Mouse (Mus musculus): ENCODE results near the gene Brap. TPM values are rescaled to one million over a fixed set of nuclear protein-coding genes. Genes with fewer than 3 reads are reported as not detected.
"Not testable (repeated sequence)": the region's sequence is repeated elsewhere in the genome, so short reads cannot be mapped to it uniquely, and the experiment has no call there.

Gene Brap
- total RNA-seq, 2 experiments from 2014 or later = 27.4 to 31.0 TPM

DNA sequence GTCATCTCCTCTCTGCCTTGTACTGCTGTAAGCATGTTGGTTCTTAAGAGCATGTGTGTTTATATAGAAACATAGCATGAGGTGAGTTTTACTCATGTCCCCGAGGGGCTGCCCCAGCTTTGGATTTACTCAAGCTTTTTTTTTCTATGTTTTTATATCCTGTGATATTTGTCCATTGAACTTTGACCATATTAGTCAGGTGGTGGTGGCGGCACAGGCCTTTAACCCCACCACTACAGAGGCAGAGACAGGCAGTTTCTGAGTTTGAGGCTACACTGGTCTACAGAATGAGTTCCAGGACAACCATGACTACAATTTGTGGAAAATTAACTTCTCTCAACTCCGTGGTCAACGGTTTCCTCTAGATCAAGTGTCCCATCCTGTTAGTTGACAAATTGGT, 6.7 kb downstream of the Brap start:
- no peak for DNase-seq (ENCODE audit: low spot score in 2 of 2)

DNA sequence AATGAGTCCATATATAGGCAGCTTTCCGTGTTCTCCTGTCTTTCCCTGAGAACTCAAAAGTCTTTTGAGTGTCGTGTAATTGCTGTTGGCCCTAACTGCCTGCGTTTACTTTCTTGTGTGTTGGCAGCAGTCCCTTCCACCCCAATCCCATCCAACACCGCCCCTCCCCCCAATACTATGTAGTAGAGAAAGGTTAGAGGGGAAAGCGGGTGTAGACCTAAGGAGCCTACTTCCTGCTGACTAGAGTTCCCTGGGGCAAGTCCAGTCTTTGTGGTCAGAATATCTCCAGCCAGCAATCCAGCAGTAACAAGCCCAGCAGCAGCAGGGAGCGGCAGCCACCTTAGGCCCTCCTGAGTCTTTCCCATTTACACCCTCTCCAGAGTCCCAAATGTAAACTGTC, 8.0 kb downstream of the Brap start:
- no peak for DNase-seq (ENCODE audit: low spot score in 2 of 2)

DNA sequence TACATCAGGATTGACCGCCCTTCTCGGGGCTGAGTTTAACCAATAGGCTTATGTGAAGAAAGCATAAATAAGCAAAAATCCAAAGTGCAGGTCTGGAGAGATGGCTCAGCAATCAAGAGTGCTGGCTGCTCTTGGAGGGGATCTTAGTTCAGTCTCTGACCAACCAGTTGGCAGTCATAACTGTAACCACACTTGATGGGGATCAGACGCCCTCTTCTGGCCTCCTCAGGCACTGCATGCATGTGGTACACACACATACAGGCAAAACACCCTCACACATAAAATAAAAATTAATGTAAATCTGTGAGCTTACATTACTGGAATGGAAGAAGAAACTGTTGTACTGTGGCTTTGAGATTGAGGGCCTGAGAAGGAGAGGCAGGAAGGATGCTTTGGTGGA, 10.0 kb downstream of the Brap start:
- DNase-seq (ENCODE audit: low spot score in 2 of 2) = no peak

DNA sequence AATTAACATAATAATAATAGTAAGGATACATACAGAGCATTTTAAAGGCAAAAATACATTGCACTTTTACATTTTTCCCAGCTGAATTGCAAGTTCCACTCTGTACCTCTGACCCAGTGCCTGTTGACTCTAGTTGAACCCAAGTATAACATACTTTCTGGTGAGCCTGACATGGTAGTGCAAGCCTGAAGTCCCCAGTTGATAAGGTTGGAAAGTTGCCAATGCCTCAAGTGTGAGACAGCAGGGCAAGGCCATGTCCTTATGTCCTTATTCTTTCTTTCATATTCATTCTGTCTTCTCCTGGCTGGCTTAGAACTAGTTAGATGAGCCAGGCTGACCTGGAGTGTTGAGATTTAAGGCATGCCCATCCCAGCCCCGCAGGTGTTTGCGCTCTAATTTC, 21.9 kb downstream of the Brap start:
- DNase-seq (ENCODE audit: low spot score in 2 of 2) = no peak

DNA sequence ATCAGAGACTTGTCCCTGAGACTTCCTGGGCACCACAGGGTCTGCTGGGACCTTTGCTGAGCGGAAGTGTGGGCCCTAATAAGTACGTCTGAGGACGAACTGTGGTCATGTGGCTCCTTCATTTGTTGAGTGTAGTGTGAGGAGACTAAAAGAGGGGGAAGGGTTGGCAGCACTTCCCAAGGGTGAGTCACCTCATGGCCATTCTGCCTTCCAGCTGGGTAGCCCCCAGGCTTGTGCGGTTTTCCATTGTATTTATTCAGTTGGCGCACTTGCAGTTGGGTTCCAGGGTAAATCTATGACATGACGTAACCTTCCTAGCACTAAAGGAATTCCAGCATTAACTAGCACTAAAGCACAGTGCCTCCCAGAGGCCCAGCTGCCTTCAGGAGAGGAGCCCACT, 25.1 kb downstream of the Brap start:
- DNase-seq (ENCODE audit: low spot score in 2 of 2) = no peak

DNA sequence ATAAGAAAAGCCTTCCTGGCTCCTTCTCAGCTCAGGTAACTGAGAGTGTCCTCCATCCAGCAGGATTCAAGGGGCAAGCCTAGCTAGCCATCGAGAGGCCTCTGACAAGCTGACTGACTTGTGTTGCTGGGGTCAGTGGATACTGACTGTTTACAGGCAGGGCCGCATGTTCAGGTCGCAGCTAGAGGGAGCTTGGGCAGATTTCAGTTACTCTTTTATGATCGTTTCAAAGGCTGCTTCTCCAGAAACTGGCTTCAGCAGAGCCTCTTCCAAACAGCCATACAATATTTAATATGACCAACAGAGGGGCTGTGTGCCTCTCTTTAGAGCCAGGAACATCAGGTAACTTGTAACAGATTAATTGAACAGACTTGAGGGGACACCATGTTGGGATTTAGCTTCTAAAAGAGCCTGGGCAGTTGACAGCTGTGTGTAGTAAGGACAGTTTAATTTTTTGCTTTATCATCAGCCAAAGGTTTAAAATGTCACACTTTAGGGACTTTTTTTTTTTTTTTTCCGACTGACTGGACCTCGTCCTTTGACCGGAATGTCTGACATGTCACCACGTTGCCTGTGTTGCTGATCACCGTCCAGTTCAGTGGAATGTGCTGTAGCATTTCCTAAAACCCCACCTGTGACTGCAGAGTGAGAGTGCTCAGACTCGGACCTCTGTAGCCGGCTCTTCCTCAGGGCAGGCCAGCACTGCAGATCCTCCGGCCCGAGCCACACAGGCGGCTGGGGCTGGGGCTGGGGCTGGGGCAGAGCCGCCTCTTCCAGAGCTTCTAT, 25.9 kb downstream of the Brap start:
- no peak for DNase-seq (ENCODE audit: low spot score in 2 of 2)

DNA sequence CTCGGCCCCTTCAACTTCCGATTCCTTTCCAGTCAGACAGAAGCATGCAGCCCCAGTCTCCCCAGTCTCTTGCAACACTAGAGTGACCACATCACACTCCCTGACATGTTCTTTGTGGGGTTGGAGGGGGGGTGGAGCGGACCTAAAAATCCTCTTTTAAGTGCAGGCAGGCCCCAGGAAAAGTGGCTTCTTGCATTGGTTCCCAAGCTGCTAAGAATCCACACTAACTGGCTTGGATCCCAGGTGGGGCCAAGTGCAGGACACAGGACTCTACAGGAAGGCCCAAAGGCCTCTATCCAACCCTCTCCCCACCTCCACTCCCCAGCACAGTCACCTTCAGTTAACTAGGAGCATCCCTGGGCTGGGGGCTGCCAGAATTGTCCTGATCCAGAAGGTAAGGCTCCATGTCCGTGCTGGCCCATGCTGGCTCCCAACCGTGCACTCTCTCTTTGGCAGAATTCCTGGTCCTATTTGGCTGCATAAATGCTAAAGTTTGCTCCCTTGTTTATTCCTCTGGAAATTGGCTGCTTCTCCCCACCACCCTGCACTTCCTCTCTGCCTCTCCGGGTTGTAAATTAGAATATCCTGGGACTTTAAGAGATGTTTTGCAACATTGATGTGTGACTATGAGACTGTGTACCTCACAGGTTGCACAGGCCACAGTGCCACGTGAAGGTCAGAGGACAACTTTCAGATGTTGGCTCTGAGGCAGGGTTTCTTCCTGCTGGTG, 30.3 kb downstream of the Brap start:
- DNase-seq (ENCODE audit: low spot score in 2 of 2) = peak in 1 of 2 experiments; percentile 54

DNA sequence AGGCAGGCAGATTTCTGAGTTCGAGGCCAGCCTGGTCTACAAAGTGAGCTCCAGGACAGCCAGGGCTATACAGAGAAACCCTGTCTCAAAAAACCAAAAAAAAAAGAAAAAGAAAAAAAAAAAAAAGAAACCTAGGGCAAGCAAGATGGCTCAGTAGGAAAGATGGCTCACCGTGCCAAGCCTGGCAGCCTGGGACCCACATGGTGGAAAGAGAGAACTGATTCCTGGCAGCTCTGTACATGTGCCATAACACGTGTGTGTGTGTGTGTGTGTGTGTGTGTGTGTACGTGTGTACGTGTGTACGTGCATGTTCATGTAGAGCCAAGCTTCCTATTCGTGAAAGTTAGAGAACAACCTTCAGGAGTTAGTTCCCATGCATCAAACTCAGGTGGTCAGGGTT, 31.1 kb downstream of the Brap start:
- not testable (repeated sequence) for DNase-seq (ENCODE audit: low spot score in 2 of 2)

DNA sequence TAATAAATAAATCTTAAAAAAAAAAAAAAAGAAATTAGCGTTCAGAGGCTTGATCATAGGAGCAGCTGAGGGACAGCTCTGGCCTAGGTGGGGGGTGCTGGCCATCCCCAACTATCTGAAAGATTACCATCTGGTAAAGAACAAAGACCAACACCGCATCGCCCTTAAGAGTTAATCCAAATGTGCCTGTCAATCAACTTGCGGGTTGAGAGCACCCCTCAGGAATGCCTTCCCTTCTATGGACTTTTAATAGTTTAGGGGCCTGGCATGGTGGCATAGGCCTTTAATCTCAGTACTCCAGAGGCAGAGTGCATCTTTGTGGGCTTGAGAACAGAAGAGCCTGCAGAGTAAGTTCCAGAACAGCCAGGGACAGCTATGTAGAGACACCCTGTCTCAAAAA, 32.5 kb downstream of the Brap start:
- no peak for DNase-seq (ENCODE audit: low spot score in 2 of 2)

DNA sequence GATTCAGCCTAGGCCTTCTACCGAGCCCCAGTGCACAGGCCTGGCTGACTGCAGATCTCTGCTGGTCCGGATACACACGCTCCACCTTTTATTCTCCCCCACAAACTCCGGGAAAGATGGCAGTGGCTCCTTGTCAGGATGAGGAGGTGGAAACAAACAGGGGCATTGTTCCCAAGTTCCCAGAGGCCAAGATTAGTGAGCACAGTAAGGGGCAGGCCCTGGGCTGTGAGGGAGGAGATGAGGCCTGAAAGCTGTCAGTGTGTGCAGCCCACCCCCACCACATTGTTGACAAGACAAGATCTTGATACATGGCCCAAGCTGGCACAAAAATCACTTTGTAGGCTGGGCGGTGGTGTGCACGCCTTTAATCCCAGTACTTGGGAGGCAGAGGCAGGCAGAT, 36.4 kb downstream of the Brap start:
- DNase-seq (ENCODE audit: low spot score in 2 of 2) = no peak

DNA sequence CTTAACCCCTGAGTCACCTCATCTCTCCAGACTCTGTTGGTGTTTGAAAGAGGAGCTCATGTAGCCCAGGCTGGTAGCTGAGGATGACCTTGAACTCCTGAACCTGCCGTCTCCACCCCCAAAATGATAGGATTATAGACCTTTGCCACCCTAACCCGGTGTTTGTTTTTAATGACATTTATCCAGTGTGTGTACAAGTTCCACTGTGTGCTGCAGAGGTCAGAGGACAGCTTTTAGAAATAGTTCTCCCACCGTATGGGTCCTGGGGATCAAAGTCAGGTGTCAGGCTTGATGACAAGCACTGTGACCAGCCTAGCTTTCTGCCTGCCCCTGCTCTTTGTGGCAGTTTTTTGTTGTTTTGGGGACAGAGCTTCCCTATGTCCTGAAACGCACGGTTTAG, 39.5 kb downstream of the Brap start:
- no peak for DNase-seq (ENCODE audit: low spot score in 2 of 2)

DNA sequence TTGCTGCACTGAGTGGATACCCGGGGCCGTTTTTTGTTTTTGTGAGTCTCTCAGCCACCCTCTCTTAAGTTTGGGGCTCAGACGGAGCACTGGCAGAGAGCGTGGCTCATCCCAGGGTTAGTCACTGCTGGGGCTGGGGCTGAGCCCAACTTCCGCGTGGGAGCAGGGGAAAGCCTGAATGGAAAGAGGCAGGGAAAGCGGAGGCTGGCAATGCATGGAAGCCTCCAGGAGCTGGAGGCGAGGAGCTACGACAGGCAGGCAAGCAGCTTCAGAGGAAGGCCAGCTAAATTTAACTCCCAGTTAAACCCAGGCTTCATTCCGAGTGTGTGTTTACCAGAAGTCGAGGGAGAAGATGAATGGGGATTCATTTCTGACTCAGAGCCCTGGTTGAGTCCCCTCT, 40.1 kb downstream of the Brap start:
- no peak for DNase-seq (ENCODE audit: low spot score in 2 of 2)

DNA sequence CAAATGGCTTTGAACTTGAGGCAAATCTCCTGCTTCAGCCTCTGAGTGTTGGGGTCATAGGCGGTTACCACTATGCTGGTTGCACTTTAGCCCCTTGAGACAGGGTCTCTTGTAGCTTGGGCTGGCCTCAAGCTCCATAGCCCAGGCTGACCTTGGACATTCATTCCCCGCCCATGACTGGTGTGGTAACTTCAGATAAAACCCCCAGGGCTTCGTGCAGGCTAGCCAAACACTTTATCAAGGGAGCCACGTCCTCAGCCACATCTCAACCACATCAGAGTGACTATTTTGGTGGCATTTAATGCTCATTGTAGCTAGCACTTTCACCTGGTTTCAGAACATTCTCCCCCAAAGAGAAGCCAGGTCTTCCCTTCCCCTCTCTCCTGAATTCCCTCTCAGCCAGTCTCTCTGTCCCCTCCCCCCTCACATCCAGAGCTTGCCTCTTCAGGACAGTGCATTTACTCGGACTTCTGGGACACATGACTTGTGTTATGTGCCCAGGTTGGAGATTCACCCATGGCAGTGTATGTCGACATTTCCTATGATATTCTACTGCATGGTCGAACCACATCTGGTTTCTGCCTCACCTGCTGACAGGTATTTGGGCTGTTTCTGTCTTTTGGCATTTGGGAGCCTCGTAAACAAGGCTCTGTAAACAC, 40.9 kb downstream of the Brap start:
- no peak for DNase-seq (ENCODE audit: low spot score in 2 of 2)

DNA sequence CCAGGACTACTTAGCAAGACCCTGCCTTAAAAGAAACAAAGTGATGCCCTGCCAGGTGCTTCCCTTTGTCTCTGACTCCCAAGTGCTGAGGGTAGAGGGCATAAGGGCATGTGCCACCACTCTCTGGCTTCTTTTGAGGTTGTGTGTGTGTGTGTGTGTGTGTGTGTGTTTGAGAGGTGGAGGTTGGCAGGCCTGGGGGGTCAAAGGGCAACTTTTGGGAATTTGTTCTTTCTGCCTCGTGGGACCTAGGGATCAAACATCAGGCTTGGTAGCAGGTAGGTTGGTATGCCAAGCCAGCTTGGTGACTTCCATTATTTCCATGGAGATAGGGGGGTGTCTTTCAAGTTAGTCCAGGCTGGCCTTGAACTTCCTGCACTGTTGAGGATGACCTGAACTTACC, 43.0 kb downstream of the Brap start:
- no peak for DNase-seq (ENCODE audit: low spot score in 2 of 2)

DNA sequence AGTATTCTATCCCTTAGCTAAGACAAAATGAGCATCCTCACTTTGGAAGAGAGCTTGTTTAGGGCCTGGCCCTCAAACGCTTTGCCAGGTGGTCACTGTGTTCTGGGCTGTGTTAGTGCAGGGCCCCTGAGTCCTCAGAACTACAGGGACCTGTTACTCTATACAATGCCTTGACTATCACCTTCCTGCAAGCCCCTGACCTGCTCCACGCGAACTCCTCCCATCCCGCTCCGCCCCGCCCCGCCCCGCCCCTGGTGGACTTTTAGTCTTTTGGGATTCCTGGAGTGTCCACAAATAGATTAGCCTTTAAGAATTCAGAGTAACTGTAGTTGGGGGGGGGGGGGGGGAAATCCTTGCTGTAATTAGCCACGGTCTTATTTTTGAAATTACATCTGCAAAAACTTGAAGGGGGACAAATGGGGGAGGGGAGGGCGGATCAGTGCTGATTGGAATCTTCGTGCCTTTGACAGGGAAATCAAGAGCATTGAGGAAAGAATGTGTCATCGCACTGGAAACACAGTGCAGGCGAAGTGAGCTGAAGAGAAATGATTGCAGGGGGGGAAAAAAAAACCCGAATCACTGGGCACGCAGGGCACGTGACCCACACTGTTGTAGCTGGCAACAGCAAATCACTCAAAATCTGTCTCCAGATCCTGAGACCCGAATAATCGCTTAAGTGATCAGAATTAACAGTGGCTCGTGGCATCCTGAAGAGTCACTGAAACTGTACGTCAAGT, 44.3 kb downstream of the Brap start:
- DNase-seq (ENCODE audit: low spot score in 2 of 2) = no peak

DNA sequence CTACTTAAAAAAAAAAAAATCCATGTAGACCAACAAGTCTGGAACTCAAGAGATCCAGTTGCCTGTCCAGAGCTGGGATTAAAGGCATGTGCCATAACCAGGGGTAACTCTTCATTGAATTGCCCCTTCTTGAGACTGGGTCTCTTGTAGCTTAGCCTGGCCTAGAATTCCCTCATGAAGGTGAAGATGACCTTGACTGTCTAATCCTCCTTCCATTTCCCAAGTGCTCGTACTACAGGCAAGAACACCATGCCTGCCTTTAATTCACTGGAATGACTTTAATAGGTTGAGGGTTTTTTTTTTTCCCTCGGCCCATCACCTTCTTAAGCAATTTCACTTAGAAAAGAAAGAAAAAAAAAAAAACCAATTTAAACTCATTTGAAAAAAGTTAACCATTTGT, 50.0 kb downstream of the Brap start:
- DNase-seq (ENCODE audit: low spot score in 2 of 2) = no peak

DNA sequence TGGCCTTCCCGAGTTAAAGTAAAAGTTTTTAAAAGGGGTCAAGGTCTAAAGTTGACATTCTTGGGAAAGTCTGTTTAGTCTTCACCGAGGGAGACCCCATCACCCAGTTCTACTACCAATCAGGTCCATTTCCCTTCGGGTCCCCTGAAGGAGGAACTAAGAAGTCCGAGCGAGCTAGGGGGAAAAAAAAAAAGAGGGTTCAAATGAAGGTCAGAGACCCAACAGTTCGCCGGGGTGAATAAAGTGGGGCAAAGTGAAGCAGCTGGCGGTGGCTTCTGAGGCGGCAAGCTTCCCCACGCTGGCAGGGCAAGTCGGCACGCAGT, 50.4 kb downstream of the Brap start:
- DNase-seq (ENCODE audit: low spot score in 2 of 2) = no peak

DNA sequence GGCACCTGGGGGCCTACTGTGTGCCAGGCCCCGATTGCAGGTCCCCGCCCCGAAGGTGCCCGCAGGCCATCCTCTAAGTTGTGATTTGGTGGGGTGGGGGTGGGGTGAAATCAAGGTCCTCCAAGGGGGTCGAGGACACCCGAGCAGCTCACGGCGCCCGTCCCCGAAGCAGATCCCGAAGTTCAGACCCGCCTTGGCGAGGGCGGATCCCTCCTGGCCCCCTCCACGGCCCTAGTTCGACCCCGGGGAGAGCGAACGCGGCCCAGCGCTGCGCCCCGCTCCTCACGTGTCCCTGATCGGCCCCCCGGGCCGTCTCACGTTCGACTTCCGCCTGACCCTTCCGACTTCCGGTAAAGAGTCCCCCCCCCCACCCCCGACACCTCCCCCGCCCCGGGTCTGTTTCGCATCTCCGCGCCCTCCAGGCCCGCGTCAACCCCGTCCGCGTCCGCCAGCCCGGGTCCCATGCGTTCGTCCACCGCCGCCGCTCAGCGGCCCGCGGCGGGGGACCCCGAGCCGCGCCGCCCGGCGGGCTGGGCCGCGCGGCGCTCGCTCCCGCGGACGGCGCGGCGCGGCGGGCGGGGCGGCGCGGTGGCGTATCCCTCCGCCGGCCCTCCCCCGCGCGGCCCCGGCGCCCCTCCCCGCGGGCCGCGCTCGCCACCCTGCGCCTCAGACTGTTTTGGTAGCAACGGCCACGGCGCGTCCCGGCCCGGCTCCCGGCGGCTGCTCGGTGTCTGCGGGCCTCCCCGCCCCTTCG, 51.0 kb downstream of the Brap start, which contains the start of gene Atxn2:
Gene Atxn2 (plus strand): TSS at position 164 of the 754 bp plus-strand sequence.
- DNase-seq (ENCODE audit: low spot score in 2 of 2) = peak; percentile 82 to 87

DNA sequence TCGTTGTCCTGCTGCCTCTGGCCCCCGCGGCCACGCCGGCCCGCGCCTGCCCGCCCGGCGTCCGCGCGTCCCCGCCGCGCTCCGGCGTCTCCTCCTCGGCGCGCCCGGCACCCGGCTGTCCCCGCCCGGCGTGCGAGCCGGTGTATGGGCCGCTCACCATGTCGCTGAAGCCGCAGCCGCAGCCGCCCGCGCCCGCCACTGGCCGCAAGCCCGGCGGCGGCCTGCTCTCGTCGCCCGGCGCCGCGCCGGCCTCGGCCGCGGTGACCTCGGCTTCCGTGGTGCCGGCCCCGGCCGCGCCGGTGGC, 51.5 kb downstream of the Brap start:
- no peak for DNase-seq (ENCODE audit: low spot score in 2 of 2)

DNA sequence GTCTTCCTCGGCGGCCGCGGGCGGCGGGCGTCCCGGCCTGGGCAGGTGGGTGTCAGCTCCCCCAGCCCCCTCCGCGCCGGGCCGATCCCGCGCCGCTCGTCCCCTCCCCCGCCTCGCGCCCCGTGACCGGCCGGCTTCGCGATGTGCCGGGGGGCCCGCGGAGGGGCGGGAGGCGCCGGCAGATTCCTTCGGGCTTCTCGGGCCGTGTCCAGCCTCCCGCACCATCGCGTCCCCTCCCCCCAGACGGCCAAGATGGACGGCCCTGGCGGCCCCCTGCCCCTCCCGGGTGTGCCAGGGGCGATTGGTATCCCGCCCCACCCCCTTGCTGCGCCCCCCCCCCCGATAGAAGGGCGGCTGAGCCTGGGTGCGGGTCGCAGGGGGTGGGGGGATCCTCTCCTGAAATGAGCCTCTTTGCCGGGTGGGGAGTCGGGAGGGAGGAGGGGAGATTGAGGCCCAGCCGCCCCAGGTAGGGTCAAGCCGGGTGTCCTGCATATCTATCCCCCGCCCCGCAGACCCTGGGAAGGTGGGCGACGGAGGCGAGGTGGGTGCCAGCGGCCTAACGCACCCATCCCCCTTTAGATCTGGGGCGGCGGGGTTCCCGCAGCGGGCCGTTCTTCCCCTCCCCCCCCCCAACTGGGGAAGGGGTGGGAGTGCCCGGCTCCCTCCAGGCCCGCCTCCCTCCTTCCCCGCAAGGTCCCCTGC, 52.0 kb downstream of the Brap start:
- DNase-seq (ENCODE audit: low spot score in 2 of 2) = peak; percentile 57 to 60

Measured in gastrocnemius, postnatal 4 days (tissue).